Mouse (Mus musculus) C2C12 (cell line): ENCODE measurements around the gene Cfdp1.

ENCODE experiments used
- CTCF ChIP-seq: IDR thresholded peaks from one replicate; pipeline ENCODE4 v1.5.1; 2011; ENCODE audit not compliant: control insufficient read depth, insufficient read depth, insufficient read length
- MAX ChIP-seq: IDR thresholded peaks from one replicate; pipeline ENCODE4 v1.6.1; 2011; ENCODE audit warnings: mild to moderate bottlenecking, control low read depth

GRCm38 (mm10) chr8:111788497-111788896, 65.6 kb downstream of the Cfdp1 start:
- no peak for TF ChIP-seq CTCF
- no peak for TF ChIP-seq MAX
